Mouse (Mus musculus): ENCODE results near the gene Prame.
"Not testable (repeated sequence)": the region's sequence is repeated elsewhere in the genome, so short reads cannot be mapped to it uniquely, and the experiment has no call there.

Prame gene

DNA sequence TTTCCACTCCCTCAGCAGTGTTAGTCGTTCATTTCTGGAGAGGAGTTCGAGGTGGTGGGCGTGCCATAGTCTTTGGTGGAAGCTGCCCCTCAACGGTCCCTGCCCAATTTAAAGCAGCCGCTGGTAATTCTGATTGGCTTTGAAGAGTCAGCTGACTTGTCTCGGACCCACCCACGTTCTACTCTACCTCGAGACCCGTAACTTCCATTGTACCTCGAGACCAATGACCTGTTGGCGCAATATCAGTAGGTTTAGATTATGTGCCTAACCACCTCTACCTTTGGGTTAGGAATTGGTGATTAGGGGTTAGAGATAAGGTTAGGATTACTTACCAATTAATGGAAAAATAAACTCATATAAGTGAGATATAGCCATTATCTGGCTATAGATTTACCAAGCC lies at the start of gene Prame:
Gene Prame, minus strand, starts transcription at position 101 of the 400 bp plus-strand sequence.
- DNase-seq = no peak

DNA sequence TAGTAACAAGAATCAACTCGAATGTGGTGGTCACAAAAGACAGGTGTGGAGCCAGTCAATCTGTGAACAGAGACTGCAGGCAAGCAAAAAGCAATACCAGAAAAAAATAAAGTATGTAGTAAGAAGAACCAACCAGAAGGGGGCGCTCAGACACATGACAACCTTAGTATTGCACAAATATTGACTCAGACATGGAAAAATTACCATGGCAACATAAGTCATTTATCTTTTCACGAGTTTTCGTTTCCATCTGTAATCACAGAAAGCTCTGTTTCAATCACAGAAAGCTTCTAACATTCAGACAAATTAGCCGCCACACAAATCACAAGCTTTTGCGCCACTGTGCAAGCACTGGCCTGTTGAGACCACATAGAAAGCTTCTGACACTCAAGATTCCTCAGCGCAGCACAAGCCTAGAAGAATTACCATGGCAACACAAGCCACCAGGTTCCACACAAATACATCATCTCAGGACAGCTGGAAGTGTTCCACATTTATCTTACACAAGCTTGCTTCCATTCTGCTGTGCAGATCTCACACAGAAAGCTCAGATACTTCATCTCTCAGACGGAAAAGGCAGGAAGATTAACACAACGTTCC lies 24.8 kb upstream of the Prame start:
- DNase-seq = peak; percentile 14

DNA sequence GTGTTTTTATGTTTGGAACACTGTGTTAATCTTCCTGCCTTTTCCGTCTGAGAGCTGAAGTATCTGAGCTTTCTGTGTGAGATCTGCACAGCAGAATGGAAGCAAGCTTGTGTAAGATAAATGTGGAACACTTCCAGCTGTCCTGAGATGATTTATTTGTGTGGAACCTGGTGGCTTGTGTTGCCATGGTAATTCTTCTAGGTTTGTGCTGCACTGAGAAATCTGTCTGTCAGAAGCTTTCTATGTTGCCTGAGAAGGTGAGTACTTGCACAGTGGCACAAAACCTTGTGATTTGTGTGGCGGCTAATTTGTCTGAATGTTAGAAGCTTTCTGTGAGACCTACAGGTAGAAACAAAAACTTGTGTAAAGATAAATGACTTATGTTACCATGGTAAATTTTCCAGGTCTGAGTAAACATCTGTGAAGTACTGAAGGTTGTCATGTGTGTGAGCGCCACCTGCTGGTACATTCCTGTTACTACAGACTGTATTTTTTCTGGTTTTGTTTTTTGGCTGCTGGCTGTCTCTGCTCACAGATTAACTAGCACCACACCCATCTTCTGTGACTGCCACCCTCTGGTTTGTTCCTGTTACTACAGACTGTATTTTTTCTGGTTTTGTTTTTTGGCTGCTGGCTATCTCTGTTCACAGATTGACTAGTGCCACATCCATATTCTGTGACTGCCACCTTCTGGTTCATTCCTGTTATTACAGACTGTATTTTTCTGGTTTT lies 26.0 kb downstream of the Prame start:
- DNase-seq = peak; percentile 54

DNA sequence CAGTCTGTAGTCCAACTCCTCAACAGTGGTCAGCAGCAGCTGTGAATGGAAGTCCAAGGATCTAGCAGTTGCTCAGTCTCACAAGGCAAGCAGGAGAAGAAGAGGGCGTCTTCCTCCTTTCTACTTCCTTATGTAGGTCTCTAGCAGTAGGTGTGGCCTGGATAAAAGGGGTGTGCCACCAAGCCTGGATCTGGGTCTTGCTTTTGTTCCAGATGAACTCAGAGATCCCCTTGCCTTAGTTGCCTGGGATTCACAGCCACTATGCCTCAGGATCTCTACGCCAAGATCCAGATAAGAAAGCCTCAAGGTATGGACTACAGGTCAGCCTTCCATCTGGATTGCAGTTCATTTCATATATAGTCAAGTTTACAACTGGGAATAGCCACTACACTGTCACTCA lies 28.8 kb downstream of the Prame start, which contains the start of gene Nxf7:
Gene Nxf7, minus strand, starts transcription at position 101 of the 400 bp plus-strand sequence.
- no peak for DNase-seq

DNA sequence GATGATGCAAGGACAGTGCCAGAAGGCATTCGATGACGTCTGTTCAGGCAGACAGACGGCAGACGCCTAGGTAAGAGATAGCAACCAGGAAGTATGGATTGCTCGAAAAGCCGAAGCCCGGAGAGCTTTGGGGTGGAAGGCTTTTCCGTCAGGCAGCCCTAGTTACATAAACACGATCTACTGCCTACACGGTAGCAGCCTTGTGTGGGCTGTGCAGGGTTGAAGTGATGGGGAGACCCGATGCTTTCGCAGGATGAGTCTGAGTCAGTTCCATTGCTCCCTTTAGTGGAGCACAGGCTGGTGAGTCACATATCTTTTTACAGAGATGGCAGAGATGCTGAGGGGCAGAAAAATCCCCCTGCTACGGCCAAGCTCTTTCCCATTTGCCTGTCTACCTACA lies 29.4 kb downstream of the Prame start:
- no peak for DNase-seq

DNA sequence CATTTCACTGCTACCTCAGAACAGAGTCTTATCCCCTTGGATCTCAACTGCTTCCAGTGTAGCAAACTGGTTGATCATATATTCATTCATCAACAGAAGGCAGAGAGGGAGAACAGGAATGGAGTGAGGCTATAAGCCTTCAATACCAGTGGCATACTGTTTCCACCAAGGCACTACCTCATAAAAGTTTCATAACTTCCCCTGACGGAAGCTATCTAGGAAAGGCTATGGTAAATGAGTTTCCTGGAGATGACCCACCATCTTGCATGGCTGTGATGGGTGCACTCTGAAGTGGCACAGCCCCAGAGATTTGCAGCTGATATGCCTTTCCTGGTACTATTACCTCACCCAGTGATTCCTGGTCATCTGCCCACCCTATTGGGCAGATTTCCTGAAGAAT lies 51.1 kb downstream of the Prame start:
- DNase-seq = no peak

DNA sequence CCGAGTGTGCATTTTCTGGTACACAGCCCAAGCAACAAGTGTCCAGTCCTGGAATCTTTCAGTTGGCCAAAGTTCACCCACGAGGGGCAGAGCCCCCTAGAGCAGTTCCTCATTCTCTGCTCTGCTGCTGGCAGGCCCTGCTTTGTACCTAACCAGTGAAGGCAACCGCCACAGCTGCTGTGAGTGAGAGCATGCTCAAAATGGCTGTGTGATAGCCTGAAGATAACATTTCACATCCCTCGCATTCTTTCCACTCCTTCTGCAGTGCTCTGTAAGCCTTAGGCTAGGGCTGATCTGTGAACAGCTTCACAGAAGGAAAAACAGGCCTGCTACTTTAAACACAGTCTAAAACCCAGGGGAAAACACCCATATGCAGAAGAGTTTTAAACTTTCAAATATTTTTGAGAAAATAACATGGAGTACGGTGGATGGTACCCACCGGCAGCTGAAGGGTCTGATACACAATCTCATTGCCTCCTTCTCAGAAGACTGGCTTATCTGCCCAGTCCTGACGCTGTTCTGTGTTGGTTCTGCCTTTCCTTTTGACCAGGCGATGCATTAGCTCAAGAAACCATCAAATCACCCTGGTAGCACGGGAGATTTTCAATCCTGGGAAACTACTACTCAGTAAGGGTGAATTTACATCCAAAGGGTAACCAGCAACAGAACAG lies 52.4 kb downstream of the Prame start:
- not testable (repeated sequence) for DNase-seq

DNA sequence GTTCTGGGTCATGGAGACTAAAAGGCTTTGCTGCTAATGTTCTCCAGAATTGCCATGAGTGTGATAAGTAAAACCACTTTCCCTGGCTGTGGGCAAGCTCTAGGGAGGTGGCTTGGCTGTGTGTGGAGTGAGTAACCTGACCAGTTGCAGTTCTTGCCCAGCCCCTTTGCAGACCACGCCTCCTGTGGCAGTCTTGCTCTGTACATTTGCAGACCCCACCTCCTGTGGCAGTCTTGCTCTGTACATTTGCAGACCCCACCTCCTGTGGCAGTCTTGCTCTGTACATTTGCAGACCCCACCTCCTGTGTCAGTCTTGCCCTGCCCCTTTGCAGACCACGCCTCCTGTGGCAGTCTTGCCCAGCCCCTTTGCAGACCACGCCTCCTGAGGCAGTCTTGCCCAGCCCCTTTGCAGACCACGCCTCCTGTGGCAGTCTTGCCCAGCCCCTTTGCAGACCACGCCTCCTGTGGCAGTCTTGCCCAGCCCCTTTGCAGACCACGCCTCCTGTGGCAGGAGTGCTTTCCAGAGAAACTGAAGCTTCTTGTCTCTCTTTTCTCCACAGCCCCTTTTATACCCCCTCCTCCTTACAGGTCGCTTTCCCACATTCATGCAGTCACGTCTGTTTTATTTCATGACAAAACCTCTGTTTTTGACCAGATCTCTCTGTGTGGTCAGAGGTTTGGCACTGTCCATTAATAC lies 53.1 kb downstream of the Prame start:
- DNase-seq = not testable (repeated sequence)

DNA sequence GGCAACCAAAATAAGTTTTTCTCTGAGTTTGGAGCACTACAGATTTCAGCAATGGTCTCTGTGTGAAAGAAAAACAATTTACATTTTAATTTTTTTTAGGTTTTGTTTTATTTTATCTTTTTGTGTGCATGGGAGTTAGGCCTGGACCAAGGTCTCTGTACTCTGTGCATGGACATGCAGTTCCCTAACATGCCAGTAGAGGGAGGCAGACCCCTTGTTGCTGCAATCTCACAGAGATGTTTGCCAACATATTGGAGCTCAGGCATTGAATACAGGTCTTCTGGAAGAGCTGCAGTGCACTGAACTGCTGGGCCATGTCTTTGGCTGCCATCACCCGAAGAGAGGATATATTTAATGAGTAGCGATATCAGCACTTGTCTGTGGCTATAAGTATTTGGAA lies 58.0 kb downstream of the Prame start:
- peak; percentile 41 for DNase-seq

DNA sequence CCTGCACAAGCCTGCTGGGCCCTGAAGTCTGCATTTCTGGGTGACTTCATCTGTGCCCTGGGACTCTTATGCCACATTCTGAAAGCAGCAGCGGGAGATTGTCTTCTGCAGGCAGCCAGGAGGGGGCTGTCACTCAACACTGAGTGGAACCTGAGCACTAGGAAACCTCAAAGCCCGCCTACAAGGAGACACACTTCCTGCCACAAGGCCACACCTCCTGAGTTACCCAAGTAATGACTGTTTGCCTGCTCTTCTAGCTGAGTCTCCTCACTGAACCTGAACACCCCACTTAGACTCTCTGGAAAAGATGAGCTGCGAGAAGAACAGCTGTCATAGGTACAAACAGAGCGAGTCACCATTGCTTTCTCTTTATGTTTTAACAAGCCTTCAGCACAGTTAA lies 62.6 kb downstream of the Prame start:
- not testable (repeated sequence) for DNase-seq
